Mouse (Mus musculus): ENCODE measurements around the gene Atp5g3. TPM values are rescaled to one million over a fixed set of nuclear protein-coding genes. Genes with fewer than 3 reads are reported as not detected.
A peak's percentile ranks its signal among the peaks of the same experiment; 100 is the strongest.
"Not testable (repeated sequence)": the region's sequence is repeated elsewhere in the genome, so short reads cannot be mapped to it uniquely, and the experiment has no call there.

The Atp5g3 gene
- total RNA-seq, 2 experiments from 2014 or later, result 501 to 523 TPM

- DNase-seq (ENCODE audit: low spot score in 2 of 2), result no peak
- intact Hi-C loops (cut with DNase I), result no loop called here
Observed at GRCm38 (mm10) chr2:73901169-73901568, 10.0 kb downstream of the Atp5g3 start.

GRCm38 (mm10) chr2:73900364-73900763 is 10.8 kb downstream of the Atp5g3 start:
- DNase-seq (ENCODE audit: low spot score in 2 of 2), result no peak
- intact Hi-C loops (cut with DNase I), result no loop called here

- DNase-seq (ENCODE audit: low spot score in 2 of 2), result not testable (repeated sequence)
- intact Hi-C loops (cut with DNase I), result loop anchor here (10.0 kb wide), 1 partner anchor 322 kb away; no protein-coding TSS in a partner anchor
Observed at GRCm38 (mm10) chr2:73896919-73897318, 14.2 kb downstream of the Atp5g3 start.

- intact Hi-C loops (cut with DNase I), result loop anchor here (10.0 kb wide), 1 partner anchor 319 kb away; no protein-coding TSS in a partner anchor
- peak; percentile 25 to 30 for DNase-seq (ENCODE audit: low spot score in 2 of 2)
Observed at GRCm38 (mm10) chr2:73893473-73894270, 17.5 kb downstream of the Atp5g3 start.

- peak; percentile 98 to 99 for DNase-seq (ENCODE audit: low spot score in 2 of 2)
- intact Hi-C loops (cut with DNase I), result loop anchor here (10.0 kb wide), 1 partner anchor 318 kb away; no protein-coding TSS in a partner anchor
Observed at GRCm38 (mm10) chr2:73892464-73893296, 18.4 kb downstream of the Atp5g3 start, which contains the start of gene Atf2. TSS of gene Atf2 (minus strand) at chr2:73892639.

- intact Hi-C loops (cut with DNase I), result loop anchor here (10.0 kb wide), 1 partner anchor 317 kb away; no protein-coding TSS in a partner anchor
- DNase-seq (ENCODE audit: low spot score in 2 of 2), result no peak
Observed at GRCm38 (mm10) chr2:73891701-73892463, 19.2 kb downstream of the Atp5g3 start.

- intact Hi-C loops (cut with DNase I), result no loop called here
Observed at GRCm38 (mm10) chr2:73885997-73886396, 25.1 kb downstream of the Atp5g3 start.

GRCm38 (mm10) chr2:73877891-73878290 is 33.2 kb downstream of the Atp5g3 start:
- intact Hi-C loops (cut with DNase I), result no loop called here
- DNase-seq (ENCODE audit: low spot score in 2 of 2), result no peak

More at GRCm38 (mm10) chr2:73885997-73886396, 25.1 kb downstream of the Atp5g3 start:
- DNase-seq (ENCODE audit: low spot score in 2 of 2), result no peak

- intact Hi-C loops (cut with DNase I), result no loop called here
- peak; percentile 37 to 63 for DNase-seq (ENCODE audit: low spot score in 2 of 2)
Observed at GRCm38 (mm10) chr2:73867764-73868487, 43.2 kb downstream of the Atp5g3 start.

GRCm38 (mm10) chr2:73860046-73860624 is 51.0 kb downstream of the Atp5g3 start:
- intact Hi-C loops (cut with DNase I), result no loop called here
- DNase-seq (ENCODE audit: low spot score in 2 of 2), result no peak

Other genes starting within 250 kb of the Atp5g3 start
- 1,000 to 10,000 TPM; 1,550 to 1,610 TPM for gene Chn1, start 136.0 kb downstream of the Atp5g3 start, total RNA-seq (2021)
- 100 to 1,000 TPM; 157 to 161 TPM for gene Atf2, start 18.7 kb downstream of the Atp5g3 start, total RNA-seq (2021)

All from left cerebral cortex, postnatal 36 days (tissue).